Mouse (Mus musculus) layer of hippocampus, adult 18-20 months (tissue): ENCODE data around the gene Cit. TPM values are rescaled to one million over a fixed set of nuclear protein-coding genes. Genes with fewer than 3 reads are reported as not detected.

Experiments
- DNase-seq, 2 experiments: peaks; one replicate each; pipeline ENCODE4 v3.0.0; 2022; ENCODE audit warnings: low spot score in 2 of 2
- total RNA-seq, 2 experiments: library from RNA; stranded (reverse); gene quantifications; 2 replicates each; pipeline ENCODE4 v1.2.3; 2021

The Cit gene
- total RNA-seq, 2 experiments from 2014 or later = 59.8 to 72.5 TPM

- DNase-seq = no peak
Measured at GRCm38 (mm10) chr5:116006324-116007099, 161.4 kb downstream of the Cit start.

- DNase-seq = no peak
Measured at GRCm38 (mm10) chr5:116007723-116008122, 162.6 kb downstream of the Cit start.

DNA sequence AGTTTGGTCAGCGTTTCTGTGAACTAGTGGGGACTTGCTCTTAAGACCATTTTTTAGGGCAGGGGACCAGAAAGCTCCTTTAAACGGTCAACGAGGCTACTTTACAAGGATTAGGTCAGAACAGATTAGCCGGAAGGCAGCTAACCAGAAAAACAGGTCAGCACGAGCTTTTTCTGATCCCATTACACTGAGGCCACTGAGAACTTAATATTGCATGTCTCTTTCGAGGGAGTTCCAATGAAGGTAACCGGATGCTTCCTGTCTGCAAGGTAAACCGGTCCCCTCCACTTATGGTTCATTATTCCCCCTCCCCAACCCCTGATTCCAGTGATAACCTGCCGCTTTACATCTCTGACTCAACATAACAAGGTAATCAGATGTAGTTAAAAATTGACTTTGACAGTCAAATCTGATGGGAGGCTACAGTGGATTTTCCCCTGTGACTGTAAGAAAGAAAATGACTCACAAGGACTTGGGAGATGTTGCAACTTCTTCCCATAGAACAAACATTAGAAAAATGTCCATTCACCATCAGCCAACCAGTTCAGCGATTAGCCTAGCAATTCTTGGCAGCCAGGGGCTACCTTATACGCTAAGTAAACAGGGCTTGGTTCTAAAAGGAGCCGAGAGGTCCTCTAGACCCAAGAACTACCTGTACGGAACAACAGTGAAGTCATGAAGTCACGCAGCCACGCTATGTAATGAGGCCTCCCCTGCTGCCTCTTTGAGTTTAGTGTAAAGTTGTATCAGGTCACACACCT is 164.2 kb downstream of the Cit start:
- no peak for DNase-seq

GRCm38 (mm10) chr5:116009884-116010627 is 165.0 kb downstream of the Cit start:
- DNase-seq = no peak

DNA sequence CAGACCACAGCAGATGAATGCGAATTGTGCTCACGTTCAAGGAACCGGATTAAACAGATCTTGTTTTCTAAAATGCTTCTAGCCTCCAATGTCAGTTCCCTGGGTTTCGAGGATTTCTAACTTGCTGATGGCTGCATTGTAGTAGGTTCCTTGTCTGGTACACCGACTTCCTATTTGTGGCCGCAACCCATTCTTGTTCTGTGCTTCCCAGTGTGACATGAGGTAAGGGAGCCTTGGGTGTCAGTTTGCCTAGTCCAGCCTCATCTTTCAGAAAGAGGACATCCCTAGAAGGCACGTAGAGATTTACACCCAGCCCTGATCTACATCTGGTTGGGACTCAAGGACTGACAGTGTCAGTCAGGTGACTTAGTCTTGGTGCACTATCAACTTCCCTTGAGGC is 166.6 kb downstream of the Cit start:
- no peak for DNase-seq

- DNase-seq = no peak
Measured at GRCm38 (mm10) chr5:116012503-116012902, 167.4 kb downstream of the Cit start.

DNA sequence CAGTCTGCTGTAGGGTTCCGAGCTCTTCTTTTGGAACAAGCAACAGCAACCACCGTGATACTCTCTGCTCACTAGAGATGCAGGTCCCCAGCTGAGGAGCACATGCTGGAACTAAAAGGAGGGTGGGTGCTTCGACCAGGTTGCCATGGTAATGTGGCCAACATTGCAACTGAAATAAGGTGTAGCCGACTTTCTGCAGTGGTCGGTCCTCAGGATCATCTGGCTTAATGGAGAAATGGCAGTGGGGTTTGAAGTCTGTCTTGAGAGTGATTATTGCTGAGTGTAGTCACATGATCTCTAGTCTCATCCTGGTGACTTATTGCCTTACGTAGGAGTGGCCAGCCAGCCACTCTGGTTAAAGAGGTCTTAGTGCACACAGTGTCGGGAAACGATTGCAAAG is 168.7 kb downstream of the Cit start:
- no peak for DNase-seq

DNA sequence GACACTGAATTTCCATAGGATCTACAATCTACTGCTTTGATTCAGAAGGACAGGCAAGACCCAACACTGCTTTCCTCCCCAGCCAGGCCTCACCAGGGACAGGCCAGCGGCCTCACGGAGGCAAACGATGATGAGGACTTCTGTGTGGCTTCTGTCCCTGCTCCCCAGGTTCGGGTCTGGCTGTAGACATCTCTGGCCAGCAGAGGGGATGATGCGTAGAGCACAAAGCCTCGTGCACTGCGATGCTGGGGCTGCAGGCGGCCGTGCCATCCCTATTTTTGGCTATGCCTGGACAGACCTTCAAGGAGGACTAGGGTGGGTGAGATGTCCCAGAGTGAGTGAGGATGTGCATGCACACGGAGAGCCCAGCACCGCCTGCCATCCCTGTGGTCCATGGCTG is 169.2 kb downstream of the Cit start:
- no peak for DNase-seq

GRCm38 (mm10) chr5:116016542-116016941 is 171.5 kb downstream of the Cit start:
- DNase-seq = no peak

DNA sequence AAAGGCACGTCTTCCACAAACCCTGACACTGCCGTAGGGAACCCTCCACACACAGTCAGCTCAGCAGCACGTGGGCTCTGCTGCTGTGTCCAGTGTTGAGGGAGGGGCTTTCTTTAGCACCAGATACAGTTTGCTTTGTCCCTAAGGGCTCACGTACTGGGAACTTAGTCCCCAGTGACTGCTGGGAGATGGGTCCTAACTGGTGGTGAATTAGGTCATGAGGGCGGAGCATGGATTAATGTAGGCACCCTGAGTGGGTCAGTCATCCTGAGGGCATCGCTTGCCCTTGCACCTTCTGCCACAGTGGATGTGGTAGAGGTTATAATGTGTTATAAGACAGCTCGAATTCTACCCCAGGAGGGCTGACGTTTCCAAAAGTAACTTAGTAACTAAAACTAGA is 172.3 kb downstream of the Cit start:
- no peak for DNase-seq

DNA sequence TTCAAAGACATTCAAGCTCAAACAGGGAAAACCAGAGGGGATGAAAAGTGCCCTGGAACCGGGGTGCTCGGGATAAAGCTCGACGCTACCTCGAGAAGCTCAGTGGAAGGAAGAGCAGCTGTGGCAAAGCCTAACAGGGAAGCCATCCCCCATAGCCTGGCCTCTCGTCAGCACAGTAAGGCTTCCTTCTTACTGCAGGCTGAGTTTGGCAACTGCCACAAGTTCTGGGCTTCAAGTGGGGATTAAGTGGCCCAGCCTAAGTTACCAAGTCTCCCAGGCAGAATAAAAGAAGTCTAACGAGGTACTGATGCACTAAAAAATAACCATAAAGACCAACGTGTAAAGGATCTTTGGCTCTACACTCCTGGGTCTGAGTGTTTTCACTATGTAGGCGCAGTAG is 173.1 kb downstream of the Cit start:
- no peak for DNase-seq

DNA sequence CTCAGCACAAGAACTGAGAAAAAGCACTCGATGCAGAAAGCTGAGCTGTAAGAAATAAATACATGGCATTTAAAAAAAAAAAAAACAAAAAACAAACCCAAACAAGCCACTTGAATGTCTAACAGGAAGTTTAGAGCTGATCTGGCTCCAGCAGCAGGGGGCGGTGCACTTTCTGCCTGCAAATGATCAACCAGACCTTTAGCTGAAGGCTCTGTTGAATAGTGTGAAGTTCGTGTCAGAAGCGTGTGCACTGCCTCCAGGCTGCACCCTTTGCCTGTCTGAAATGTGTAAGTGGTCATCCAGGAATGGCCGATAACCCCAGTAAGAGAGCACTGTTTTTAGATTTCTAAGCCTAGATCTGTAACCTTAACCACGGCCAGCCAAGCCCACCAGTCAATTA is 173.7 kb downstream of the Cit start:
- no peak for DNase-seq

GRCm38 (mm10) chr5:116019371-116019770 is 174.3 kb downstream of the Cit start:
- DNase-seq = no peak

GRCm38 (mm10) chr5:116021552-116021951 is 176.5 kb downstream of the Cit start:
- DNase-seq = no peak

DNA sequence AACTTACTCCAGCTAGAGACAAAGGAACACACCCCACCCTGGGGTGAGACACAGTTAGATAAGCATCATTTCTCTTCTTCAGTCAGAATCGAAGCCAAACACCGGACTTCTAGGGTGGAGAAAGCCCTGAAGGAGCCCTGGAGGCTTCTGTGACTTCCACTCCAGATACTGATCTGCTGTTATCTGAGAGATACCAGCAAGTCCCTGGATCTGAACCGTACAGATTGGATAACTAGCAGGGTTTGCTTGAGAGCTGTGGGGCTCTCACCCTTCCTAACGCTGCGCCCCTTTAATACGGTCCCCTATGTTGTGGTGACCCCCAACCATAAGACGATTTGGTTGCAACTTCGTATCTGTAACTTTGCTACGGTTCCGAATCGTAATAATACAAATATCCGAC is 177.1 kb downstream of the Cit start:
- DNase-seq = no peak

GRCm38 (mm10) chr5:116022658-116023200 is 177.7 kb downstream of the Cit start:
- no peak for DNase-seq

DNA sequence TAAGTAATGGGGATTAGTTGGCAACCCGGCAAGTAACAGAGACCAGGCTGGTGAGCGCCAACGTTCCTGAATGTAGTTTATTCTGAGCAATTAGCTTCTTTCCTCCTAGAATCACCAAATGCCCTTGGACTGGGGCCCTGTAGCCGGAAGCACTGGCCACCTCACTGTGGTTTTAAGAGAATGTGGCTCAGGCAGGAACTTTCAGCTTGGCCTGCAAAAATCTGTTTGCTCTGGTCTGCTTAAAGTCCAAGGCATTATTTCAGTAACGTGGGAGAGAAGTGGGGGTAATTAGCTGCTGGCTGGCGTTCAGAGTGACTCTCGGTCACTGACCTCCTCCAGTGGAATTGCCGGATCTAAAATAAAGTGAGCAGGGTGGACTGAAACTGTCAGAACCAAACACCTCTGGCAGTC is 178.2 kb downstream of the Cit start:
- DNase-seq = peak; percentile 13 to 53

DNA sequence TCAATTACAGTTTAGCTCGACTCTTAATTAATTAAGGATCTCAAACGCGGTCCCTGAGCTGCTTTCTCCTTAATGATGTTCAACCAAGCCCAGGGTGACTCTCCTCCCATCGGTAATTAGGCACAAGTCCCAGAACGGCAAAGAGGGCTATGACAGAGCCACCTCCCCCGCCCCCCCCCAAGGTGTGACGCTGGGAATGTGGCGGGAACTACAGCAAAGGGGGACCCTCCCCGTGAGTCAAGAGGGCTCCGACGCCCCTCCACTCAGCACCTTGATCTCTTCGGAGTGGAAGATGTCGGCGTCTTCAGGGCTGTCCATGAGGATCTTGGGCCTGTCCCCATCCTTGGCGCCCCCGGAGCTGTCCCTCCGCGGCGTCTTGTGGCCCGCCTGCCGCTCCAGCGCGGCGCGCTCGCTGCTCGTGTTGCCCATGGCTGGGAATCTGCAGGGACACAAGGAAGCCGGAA is 178.8 kb downstream of the Cit start:
- DNase-seq = peak in 1 of 2 experiments; percentile 12

DNA sequence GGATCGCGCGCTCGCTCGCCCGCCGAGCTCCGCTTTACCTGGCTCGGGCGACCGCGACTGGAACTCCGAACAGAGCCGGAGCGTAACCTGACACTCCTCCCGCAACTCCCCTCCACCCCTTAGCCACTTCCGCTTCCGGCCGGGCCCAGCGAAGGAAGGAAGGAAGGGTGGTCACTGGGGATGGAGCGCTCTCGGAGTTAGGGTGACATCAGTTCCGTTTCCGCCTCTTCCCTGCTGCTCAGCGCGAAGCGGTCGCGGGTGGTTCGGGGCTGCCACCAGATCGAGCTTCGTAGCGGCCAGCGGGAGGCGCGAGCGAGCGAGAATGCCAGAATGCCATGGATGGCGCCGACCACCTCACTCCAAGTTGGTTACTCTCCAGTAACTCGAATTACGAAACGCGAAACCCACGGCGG is 179.3 kb downstream of the Cit start, which contains the start of gene Prkab1:
Prkab1 (minus strand) TSS at position 182 of the 413 bp plus-strand sequence.
- DNase-seq = peak; percentile 91 to 93

- DNase-seq = no peak
Measured at GRCm38 (mm10) chr5:116026107-116026506, 181.0 kb downstream of the Cit start.

GRCm38 (mm10) chr5:116026561-116026960 is 181.5 kb downstream of the Cit start:
- DNase-seq = no peak
